Mouse (Mus musculus) CH12.LX (cell line): Measurements from ENCODE around the gene Wfikkn1. TPM values are rescaled to one million over a fixed set of nuclear protein-coding genes. Genes with fewer than 3 reads are reported as not detected.

ENCODE experiments used
- DNase-seq: peaks from one replicate; pipeline ENCODE4 v3.0.0-alpha.2; 2013; ENCODE audit errors: extremely low read depth
- H3K27ac ChIP-seq: 2 replicates; pipeline ENCODE4 v1.5.1; 2012; ENCODE audit warnings: low read depth, mild to moderate bottlenecking, control low read depth, moderate library complexity; ENCODE audit not compliant: insufficient read depth
- H3K27me3 ChIP-seq: replicated peaks from 2 replicates; pipeline ENCODE3; 2012; ENCODE audit warnings: inconsistent platforms
- H3K36me3 ChIP-seq, 2 experiments: replicated peaks in 1 of 2; 2 replicates each; pipeline versions ENCODE3 to v1.6.1; 2012; ENCODE audit warnings: inconsistent platforms in 1 of 2, low read length in 1 of 2, mild to moderate bottlenecking in 1 of 2, mixed read lengths in 1 of 2, moderate library complexity in 1 of 2; ENCODE audit not compliant: control insufficient read depth in 1 of 2, insufficient read depth in 1 of 2
- H3K4me1 ChIP-seq, 2 experiments: 2 replicates each; pipeline ENCODE4 v1.6.1; 2012; ENCODE audit warnings: inconsistent platforms in 1 of 2, moderate library complexity in 1 of 2; ENCODE audit not compliant: insufficient read depth in 2 of 2, control insufficient read depth in 1 of 2
- H3K4me2 ChIP-seq: 2 replicates; pipeline ENCODE4 v1.6.1; 2012; ENCODE audit warnings: low read depth, mild to moderate bottlenecking, control low read depth; ENCODE audit not compliant: poor library complexity, insufficient read depth, severe bottlenecking
- H3K4me3 ChIP-seq, 3 experiments: fragments of 150-350 bp in 1 of 3; sonication (generic) in 1 of 3; replicated peaks in 1 of 3; 2 replicates each; pipeline versions ENCODE3 to v1.5.1; 2011 to 2012; ENCODE audit warnings: low read depth in 2 of 3, low read length in 2 of 3, mild to moderate bottlenecking in 2 of 3, moderate library complexity in 2 of 3, control low read depth in 1 of 3, improper control_type of control experiment in 1 of 3, inconsistent platforms in 1 of 3, mixed read lengths in 1 of 3; ENCODE audit not compliant: poor library complexity in 1 of 3
- H3K79me2 ChIP-seq: replicated peaks from 2 replicates; pipeline ENCODE4 v1.6.1; 2012; ENCODE audit warnings: mild to moderate bottlenecking, moderate library complexity; ENCODE audit not compliant: control insufficient read depth, poor library complexity, insufficient read depth, severe bottlenecking; ENCODE audit errors: extremely low read depth
- H3K9ac ChIP-seq: 2 replicates; pipeline ENCODE4 v1.6.1; 2012; ENCODE audit warnings: low read depth, mild to moderate bottlenecking, control low read depth, moderate library complexity; ENCODE audit not compliant: insufficient read depth
- H3K9me3 ChIP-seq: replicated peaks from 2 replicates; pipeline ENCODE3; 2012; ENCODE audit warnings: low read length, inconsistent platforms, mixed read lengths
- CHD1 ChIP-seq: IDR thresholded peaks from 2 replicates; pipeline ENCODE4 v1.6.1; 2012; ENCODE audit warnings: low read depth, low read length, improper control_type of control experiment, inconsistent platforms
- CHD2 ChIP-seq: IDR thresholded peaks from 2 replicates; pipeline ENCODE4 v1.6.1; 2011; ENCODE audit warnings: low read length, improper control_type of control experiment
- CTCF ChIP-seq, 2 experiments: IDR thresholded peaks in 1 of 2; conservative IDR thresholded peaks in 1 of 2; 2 replicates each; pipeline ENCODE4 v1.5.1; 2011 to 2012; ENCODE audit warnings: low read depth in 2 of 2, low read length in 2 of 2, improper control_type of control experiment in 1 of 2, inconsistent platforms in 1 of 2, mild to moderate bottlenecking in 1 of 2, moderate library complexity in 1 of 2
- ELF1 ChIP-seq: IDR thresholded peaks from 2 replicates; pipeline ENCODE4 v1.6.1; 2014; ENCODE audit warnings: low read depth, mild to moderate bottlenecking, inconsistent platforms, low read length, improper control_type of control experiment
- ETS1 ChIP-seq: conservative IDR thresholded peaks from 2 replicates; pipeline ENCODE4 v1.6.1; 2012; ENCODE audit warnings: low read depth, mild to moderate bottlenecking, inconsistent platforms, low read length, improper control_type of control experiment, moderate library complexity
- JUN ChIP-seq: IDR thresholded peaks from 2 replicates; pipeline ENCODE4 v1.6.1; 2011; ENCODE audit warnings: low read depth, mild to moderate bottlenecking, low read length, improper control_type of control experiment, moderate library complexity; ENCODE audit not compliant: insufficient read depth
- MAX ChIP-seq: IDR thresholded peaks from 2 replicates; pipeline ENCODE4 v1.6.1; 2011; ENCODE audit warnings: low read length, improper control_type of control experiment
- MAZ ChIP-seq: IDR thresholded peaks from 2 replicates; pipeline ENCODE4 v1.6.1; 2012; ENCODE audit warnings: low read depth, mild to moderate bottlenecking, inconsistent platforms, low read length, improper control_type of control experiment, moderate library complexity
- MEF2A ChIP-seq: IDR thresholded peaks from 2 replicates; pipeline ENCODE4 v1.6.1; 2014; ENCODE audit warnings: low read depth, mild to moderate bottlenecking, inconsistent platforms, low read length, improper control_type of control experiment, borderline replicate concordance
- NELFE ChIP-seq: IDR thresholded peaks from 2 replicates; pipeline ENCODE4 v1.6.1; 2011; ENCODE audit warnings: low read depth, low read length, improper control_type of control experiment
- POLR2A ChIP-seq: IDR thresholded peaks from 2 replicates; pipeline ENCODE4 v1.6.1; 2011; ENCODE audit warnings: low read depth, mild to moderate bottlenecking, improper control_type of control experiment, low read length
- RAD21 ChIP-seq: IDR thresholded peaks from 2 replicates; pipeline ENCODE4 v1.6.1; 2011; ENCODE audit warnings: low read depth, mild to moderate bottlenecking, low read length, improper control_type of control experiment, moderate library complexity
- RCOR1 ChIP-seq: conservative IDR thresholded peaks from 2 replicates; pipeline ENCODE4 v1.6.1; 2012; ENCODE audit warnings: low read depth, mild to moderate bottlenecking, inconsistent platforms, low read length, improper control_type of control experiment
- SMC3 ChIP-seq: IDR thresholded peaks from 2 replicates; pipeline ENCODE4 v1.6.1; 2011; ENCODE audit warnings: low read depth, low read length, improper control_type of control experiment
- TBP ChIP-seq: conservative IDR thresholded peaks from 2 replicates; pipeline ENCODE4 v1.6.1; 2011; ENCODE audit warnings: low read depth, low read length, improper control_type of control experiment
- TCF12 ChIP-seq: IDR thresholded peaks from 2 replicates; pipeline ENCODE4 v1.6.1; 2014; ENCODE audit warnings: low read depth, mild to moderate bottlenecking, inconsistent platforms, low read length, improper control_type of control experiment
- ZKSCAN1 ChIP-seq: IDR thresholded peaks from 2 replicates; pipeline ENCODE4 v1.6.1; 2012; ENCODE audit warnings: low read depth, inconsistent platforms, low read length, improper control_type of control experiment, borderline replicate concordance
- dilution Hi-C: fragments of 300-500 bp; cut with MboI; formaldehyde crosslinking; loops from 2 replicates; pipeline ENCODE4 v1.14.3; 2020; ENCODE audit warnings: low sequenced_read_pairs; ENCODE audit not compliant: extremely low pct_unique_long_range_greater_than_20kb, extremely low pct_ligation_motif_present
- in situ Hi-C: fragments of 300-500 bp; cut with MboI; formaldehyde crosslinking; loops from 3 replicates; pipeline ENCODE4 v1.14.3; 2019; ENCODE audit warnings: low sequenced_read_pairs, low pct_ligation_motif_present, low pct_unique_long_range_greater_than_20kb, mixed read lengths
- polyA plus RNA-seq: library from polyadenylated mRNA; unstranded; fragments of >175 nt; gene quantifications from 2 replicates; pipeline ENCODE4 v1.2.1, GENCODE M21; 2012; ENCODE audit warnings: low read depth; ENCODE audit not compliant: insufficient read length
- total RNA-seq, 2 experiments: library from RNA; depleted of rRNA; stranded (reverse); fragments of 300-350 nt in 1 of 2; fragments of >200 nt in 1 of 2; gene quantifications; 2 replicates each; pipeline ENCODE4 v1.2.3; 2012 to 2014

The Wfikkn1 gene
- total and polyA plus RNA-seq, 3 experiments: 0.34 to 0.69 TPM; not detected in 1

- H3K4me2 ChIP-seq: no peak overlapping the region
- TF ChIP-seq ZKSCAN1: no peak
- TF ChIP-seq MAZ: no peak
- TF ChIP-seq ELF1: no peak
- TF ChIP-seq CHD1: no peak
- no peak for TF ChIP-seq CHD2
- no peak for TF ChIP-seq ETS1
- no peak for DNase-seq
- no peaks in the 10 kb centered on the region for H3K27me3 ChIP-seq
- H3K79me2 ChIP-seq: peaks cover 8% of the 10 kb centered on the region
- H3K36me3 ChIP-seq: peaks cover 2 to 44% of the 10 kb centered on the region in 2 experiments
- H3K4me1 ChIP-seq: peaks cover 6 to 35% of the 10 kb centered on the region in 2 experiments; a peak in 3 of 4 replicates
- H3K9ac ChIP-seq: no peak overlapping the region
- dilution Hi-C loops: no loop called here
- H3K27ac ChIP-seq: no peak overlapping the region
- H3K9me3 ChIP-seq: peaks cover under 1% of the 10 kb centered on the region
- no peak overlapping the region for H3K4me3 ChIP-seq
- in situ Hi-C loops: no loop called here
Measured at GRCm38 (mm10) chr17:25895415-25895814, 14.8 kb upstream of the Wfikkn1 start.

GRCm38 (mm10) chr17:25893975-25894617, 13.4 kb upstream of the Wfikkn1 start:
- no peak overlapping the region for H3K4me3 ChIP-seq
- dilution Hi-C loops (no loop called here), in situ Hi-C loops (no loop called here)
- peak; percentile 77 for DNase-seq
- no peaks in the 10 kb centered on the region for H3K27me3 ChIP-seq
- no peaks in the 10 kb centered on the region for H3K9me3 ChIP-seq
- H3K36me3 ChIP-seq: peaks cover 10 to 45% of the 10 kb centered on the region in 2 experiments
- TF ChIP-seq RAD21 (peak; percentile 98), MEF2A (peak; percentile 33; the same call in 1 of the 2 replicates), TCF12 (0 out of 2 replicates have a peak, but pooled peaks have one; percentile 35), CTCF (conservative IDR thresholded peaks at IDR 0.05 in 1 of 2, IDR thresholded peaks at IDR 0.05 in 1 of 2; ENCODE audit: low read depth in 2 of 2, low read length in 2 of 2) (peak; percentile 90 to 97), JUN (no peak), NELFE (peak; percentile 47; the same call in 1 of the 2 replicates), MAX (0 out of 2 replicates have a peak, but pooled peaks have one; percentile 33), SMC3 (peak; percentile 80), POLR2A (no peak), TBP (no peak), RCOR1 (no peak)
- H3K4me1 ChIP-seq: peaks cover 6 to 35% of the 10 kb centered on the region in 2 experiments; a peak in 3 of 4 replicates
- H3K9ac ChIP-seq: no peak overlapping the region
- no peak overlapping the region for H3K4me2 ChIP-seq
- H3K79me2 ChIP-seq: peaks cover 8% of the 10 kb centered on the region; the same call in 1 of the 2 replicates
- H3K27ac ChIP-seq: no peak overlapping the region
